Mouse (Mus musculus): Measurements from ENCODE around the gene Tenm4. TPM values are rescaled to one million over a fixed set of nuclear protein-coding genes. Genes with fewer than 3 reads are reported as not detected.
A peak's percentile ranks its signal among the peaks of the same experiment; 100 is the strongest.
"Not testable (repeated sequence)": the region's sequence is repeated elsewhere in the genome, so short reads cannot be mapped to it uniquely, and the experiment has no call there.

Gene Tenm4
- polyA plus RNA-seq, 1 experiment from 2014 or later: 33.1 TPM

GRCm38 (mm10) chr7:96922927-96923326, 751.9 kb downstream of the Tenm4 start:
- Histone ChIP-seq H3K27me3 (no peaks in the 10 kb centered on the region), H3K9me3 (no peaks in the 10 kb centered on the region), H3K36me3 (no peaks in the 10 kb centered on the region), H3K9ac (no peak overlapping the region), H3K4me3 (no peak overlapping the region), H3K27ac (no peak overlapping the region), H3K4me2 (no peak overlapping the region), H3K4me1 (replicated peaks) (no peaks in the 10 kb centered on the region)
- 97% methylated on average over 2 of the region's 2 CpGs for WGBS
- peak; percentile 59; the same call in 1 of the 2 replicates for ATAC-seq (ENCODE audit: low FRiP score)

- H3K27me3 ChIP-seq: no peaks in the 10 kb centered on the region
Observed at GRCm38 (mm10) chr7:96943715-96944377, 772.8 kb downstream of the Tenm4 start.

DNA sequence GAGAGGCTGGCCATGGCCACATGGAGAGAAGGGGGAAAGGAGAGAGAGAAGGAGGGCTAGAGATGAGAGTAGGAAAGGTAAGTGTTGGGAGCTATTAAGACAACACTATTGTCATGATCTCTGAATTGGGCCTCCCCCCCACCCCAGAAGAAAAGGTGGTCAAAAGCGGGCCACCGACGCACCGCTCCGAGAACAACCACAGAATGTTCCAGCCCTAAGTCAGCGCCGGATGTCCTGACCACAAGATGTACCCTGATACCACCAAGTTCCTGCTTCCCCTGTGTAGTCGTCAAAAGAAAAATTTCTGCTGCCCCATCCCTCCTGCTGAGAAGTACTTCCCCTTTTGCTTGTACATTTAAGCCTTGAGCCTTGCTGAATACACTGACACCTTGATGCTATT, 775.5 kb downstream of the Tenm4 start:
- not testable (repeated sequence) for H3K9ac ChIP-seq; H3K27me3 ChIP-seq; H3K27ac ChIP-seq; ATAC-seq (ENCODE audit: low FRiP score); H3K4me1 ChIP-seq (replicated peaks); H3K4me3 ChIP-seq; H3K36me3 ChIP-seq; H3K9me3 ChIP-seq; H3K4me2 ChIP-seq
- WGBS: 92% methylated on average over 8 of the region's 8 CpGs

More at GRCm38 (mm10) chr7:96943715-96944377, 772.8 kb downstream of the Tenm4 start:
- Histone ChIP-seq H3K36me3 (no peaks in the 10 kb centered on the region), H3K27ac (no peak overlapping the region), H3K9ac (no peak overlapping the region), H3K4me2 (no peak overlapping the region), H3K9me3 (no peaks in the 10 kb centered on the region), H3K4me1 (replicated peaks) (no peaks in the 10 kb centered on the region), H3K4me3 (no peak overlapping the region)
- no peak for ATAC-seq (ENCODE audit: low FRiP score)
- 78% methylated on average over 5 of the region's 5 CpGs for WGBS

GRCm38 (mm10) chr7:96951281-96952051, 780.4 kb downstream of the Tenm4 start, which contains the start of gene Nars2:
TSS of gene Nars2 (plus strand) at chr7:96951505.
- Histone ChIP-seq H3K4me1 (replicated peaks) (peaks cover 13% of the 10 kb centered on the region), H3K27me3 (no peaks in the 10 kb centered on the region), H3K4me3 (peak within 1 kb of the TSS; percentile 85), H3K4me2 (peak within 1 kb of the TSS; percentile 77), H3K36me3 (no peaks in the 10 kb centered on the region), H3K9me3 (no peaks in the 10 kb centered on the region), H3K27ac (peak within 1 kb of the TSS; percentile 88), H3K9ac (peak within 1 kb of the TSS; percentile 87)
- ATAC-seq (ENCODE audit: low FRiP score): peak; percentile 100
- WGBS: under 1% methylated on average over 62 of the region's 62 CpGs

DNA sequence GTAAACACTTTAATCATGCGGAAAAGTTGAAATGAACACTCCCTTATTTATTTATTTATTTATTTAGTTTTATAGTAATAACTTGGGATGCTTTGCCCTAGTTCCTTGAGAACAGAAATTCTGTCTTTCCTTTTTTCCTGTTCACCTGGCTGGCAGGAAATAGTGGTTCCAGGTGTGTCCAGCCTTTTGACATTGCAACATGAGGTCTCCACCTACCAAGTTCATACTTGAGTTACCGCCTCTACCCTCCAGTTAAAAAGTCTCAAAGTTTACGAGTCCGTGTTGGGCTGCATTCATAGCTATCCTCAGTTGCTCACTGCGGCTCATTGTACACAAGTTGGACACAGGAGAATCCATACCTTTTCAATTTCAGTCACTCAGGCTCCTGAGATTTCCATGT, 781.0 kb downstream of the Tenm4 start:
- ATAC-seq (ENCODE audit: low FRiP score): no peak
- H3K27me3 ChIP-seq: no peaks in the 10 kb centered on the region
- H3K27ac ChIP-seq: no peak overlapping the region
- peak overlapping the region; percentile 87 for H3K9ac ChIP-seq
- H3K4me2 ChIP-seq: peak overlapping the region; percentile 77
- WGBS: 39% methylated on average over 5 of the region's 5 CpGs
- peaks cover 2% of the 10 kb centered on the region for H3K36me3 ChIP-seq
- H3K4me1 ChIP-seq (replicated peaks): peaks cover 13% of the 10 kb centered on the region
- H3K4me3 ChIP-seq: peak overlapping the region; percentile 85
- H3K9me3 ChIP-seq: no peaks in the 10 kb centered on the region

- Histone ChIP-seq H3K27ac (no peak overlapping the region), H3K27me3 (no peaks in the 10 kb centered on the region), H3K36me3 (peaks cover 38% of the 10 kb centered on the region), H3K9me3 (no peaks in the 10 kb centered on the region), H3K4me2 (no peak overlapping the region), H3K9ac (no peak overlapping the region), H3K4me1 (replicated peaks) (no peaks in the 10 kb centered on the region), H3K4me3 (no peak overlapping the region)
- WGBS: 98% methylated on average over 5 of the region's 5 CpGs
- ATAC-seq (ENCODE audit: low FRiP score): no peak
Observed at GRCm38 (mm10) chr7:96959168-96959567, 788.1 kb downstream of the Tenm4 start.

MicroRNAs encoded within 50 kb of the gene (microRNA counts, 519-probe panel; counts per million panel counts)
- 2,949 counts per million, percentile 32 among the panel's probes with 10 or more counts for microRNA mmu-miR-708

Small RNA genes within 50 kb of the gene (microRNA-seq; reads per million reads assigned to microRNA genes)
- gene Mir6394 (not detected), gene Mir708 (2,363 reads per million, percentile 84 among the genes with 10 or more reads in this experiment)
